Mouse (Mus musculus): ENCODE measurements around the gene 9530077C05Rik. TPM values are rescaled to one million over a fixed set of nuclear protein-coding genes. Genes with fewer than 3 reads are reported as not detected.
"Not testable (repeated sequence)": the region's sequence is repeated elsewhere in the genome, so short reads cannot be mapped to it uniquely, and the experiment has no call there.

The 9530077C05Rik gene
- polyA plus RNA-seq, 1 experiment from 2014 or later: 2.9 TPM

GRCm38 (mm10) chr9:22394725-22395124, 16.6 kb upstream of the 9530077C05Rik start:
- no peaks in the 10 kb centered on the region for H3K9me3 ChIP-seq
- H3K9ac ChIP-seq: no peak overlapping the region
- no peak overlapping the region for H3K4me3 ChIP-seq (replicated peaks)
- H3K27me3 ChIP-seq (replicated peaks): no peaks in the 10 kb centered on the region
- H3K36me3 ChIP-seq: no peaks in the 10 kb centered on the region
- peaks cover 1% of the 10 kb centered on the region; the same call in 1 of the 2 replicates for H3K4me1 ChIP-seq (replicated peaks)
- H3K27ac ChIP-seq: no peak overlapping the region
- no peak for ATAC-seq
- no peak overlapping the region for H3K4me2 ChIP-seq (replicated peaks)
- WGBS: 77% methylated on average over 2 of the region's 2 CpGs

GRCm38 (mm10) chr9:22399021-22399420, 12.3 kb upstream of the 9530077C05Rik start:
- Histone ChIP-seq H3K36me3 (no peaks in the 10 kb centered on the region), H3K9me3 (no peaks in the 10 kb centered on the region), H3K4me2 (replicated peaks) (no peak overlapping the region), H3K4me3 (replicated peaks) (no peak overlapping the region), H3K4me1 (replicated peaks) (no peaks in the 10 kb centered on the region), H3K27ac (no peak overlapping the region), H3K27me3 (replicated peaks) (no peaks in the 10 kb centered on the region), H3K9ac (no peak overlapping the region)
- 67% methylated on average over 4 of the region's 4 CpGs for WGBS
- ATAC-seq: no peak

DNA sequence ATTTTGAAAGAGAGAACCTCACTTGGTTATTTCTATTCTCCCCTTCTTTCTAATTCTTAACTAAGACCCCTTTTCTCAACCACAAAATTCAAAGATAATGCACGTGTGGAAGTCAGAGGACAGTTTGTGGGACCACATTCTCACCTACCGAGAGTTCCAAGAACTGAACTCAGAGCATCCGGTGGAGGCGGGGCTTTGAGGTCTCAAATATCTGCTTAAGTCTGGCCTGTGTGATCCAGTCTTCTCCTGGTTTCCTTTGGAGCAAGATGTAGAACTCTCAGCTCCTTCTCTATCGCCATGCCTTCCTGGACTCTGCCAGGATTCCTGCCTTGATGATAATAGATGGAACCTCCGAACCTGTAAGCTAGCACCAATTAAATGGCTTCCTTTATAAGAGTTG, 9.3 kb upstream of the 9530077C05Rik start:
- ATAC-seq: no peak
- no peak overlapping the region for H3K9ac ChIP-seq
- H3K4me2 ChIP-seq (replicated peaks): no peak overlapping the region
- no peaks in the 10 kb centered on the region for H3K4me1 ChIP-seq (replicated peaks)
- H3K27me3 ChIP-seq (replicated peaks): no peaks in the 10 kb centered on the region
- no peaks in the 10 kb centered on the region for H3K9me3 ChIP-seq
- H3K36me3 ChIP-seq: no peaks in the 10 kb centered on the region
- no peak overlapping the region for H3K27ac ChIP-seq
- no peak overlapping the region for H3K4me3 ChIP-seq (replicated peaks)
- 90% methylated on average over 6 of the region's 6 CpGs for WGBS

DNA sequence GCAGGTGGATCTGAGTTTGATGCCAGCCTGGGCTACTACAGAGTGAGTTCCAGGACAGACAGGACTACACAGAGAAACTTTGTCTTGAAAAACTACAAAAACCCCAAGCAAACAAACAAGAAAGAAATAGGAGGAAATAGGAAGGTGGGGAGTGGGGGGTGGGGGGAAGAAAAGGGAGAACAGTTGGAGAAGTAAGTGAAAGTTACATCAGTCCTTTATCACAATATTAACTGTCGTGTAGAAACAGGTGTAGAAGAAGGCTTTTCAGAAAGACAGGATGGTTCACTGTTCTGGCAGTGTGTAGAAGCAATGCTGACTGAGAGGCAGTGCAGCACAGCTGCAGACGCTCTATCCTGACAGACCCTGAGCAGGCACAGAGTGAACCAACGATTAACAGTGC, 8.3 kb upstream of the 9530077C05Rik start:
- WGBS: 70% methylated on average over 3 of the region's 3 CpGs
- Histone ChIP-seq H3K4me3 (replicated peaks) (no peak overlapping the region), H3K9me3 (no peaks in the 10 kb centered on the region), H3K4me1 (replicated peaks) (no peaks in the 10 kb centered on the region), H3K27me3 (replicated peaks) (no peaks in the 10 kb centered on the region), H3K27ac (no peak overlapping the region), H3K9ac (no peak overlapping the region), H3K36me3 (no peaks in the 10 kb centered on the region), H3K4me2 (replicated peaks) (no peak overlapping the region)
- no peak for ATAC-seq

DNA sequence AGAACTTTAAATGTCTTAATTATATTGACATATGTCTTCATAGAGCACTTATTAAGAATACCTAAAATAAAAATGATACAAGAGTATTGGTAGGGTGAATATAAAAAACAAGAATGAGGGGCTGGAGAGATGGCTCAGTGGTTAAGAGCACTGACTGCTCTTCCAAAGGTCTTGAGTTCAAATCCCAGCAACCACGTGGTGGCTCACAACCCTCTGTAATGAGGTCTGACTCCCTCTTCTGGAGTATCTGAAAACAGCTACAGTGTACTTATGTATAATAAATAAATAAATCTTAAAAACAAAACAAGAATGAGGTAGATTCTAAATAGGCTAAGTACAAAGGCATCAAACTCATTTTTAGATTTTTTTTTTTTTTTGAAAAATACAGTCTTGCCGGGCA, 7.8 kb upstream of the 9530077C05Rik start:
- H3K9me3 ChIP-seq; H3K4me1 ChIP-seq (replicated peaks); H3K4me2 ChIP-seq (replicated peaks); ATAC-seq; H3K27ac ChIP-seq; H3K36me3 ChIP-seq; H3K9ac ChIP-seq; H3K4me3 ChIP-seq (replicated peaks); H3K27me3 ChIP-seq (replicated peaks): not testable (repeated sequence)
- 69% methylated on average over 2 of the region's 2 CpGs for WGBS

DNA sequence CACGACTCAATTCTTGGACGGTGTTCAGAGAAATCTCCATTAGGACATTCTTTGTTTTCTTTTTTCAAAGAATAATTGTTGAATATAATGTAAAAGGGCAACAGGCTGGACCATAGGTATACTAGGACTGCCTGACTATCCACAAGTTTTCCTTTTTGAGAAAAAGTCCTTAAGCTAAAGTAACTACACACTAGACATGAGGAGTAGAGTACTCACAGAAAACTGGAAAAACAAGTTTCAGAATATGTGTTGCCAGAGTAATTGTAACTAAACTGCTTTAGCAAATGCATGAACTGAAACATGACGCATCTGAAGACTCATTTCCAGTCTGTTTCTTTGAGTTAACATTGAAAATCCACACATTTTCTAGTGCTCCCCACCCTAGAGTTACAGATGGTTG, 5.9 kb upstream of the 9530077C05Rik start:
- Histone ChIP-seq H3K4me3 (replicated peaks) (no peak overlapping the region), H3K27me3 (replicated peaks) (no peaks in the 10 kb centered on the region), H3K4me1 (replicated peaks) (no peaks in the 10 kb centered on the region), H3K4me2 (replicated peaks) (no peak overlapping the region), H3K9me3 (no peaks in the 10 kb centered on the region), H3K9ac (no peak overlapping the region), H3K27ac (no peak overlapping the region), H3K36me3 (no peaks in the 10 kb centered on the region)
- no peak for ATAC-seq
- 70% methylated on average over 3 of the region's 3 CpGs for WGBS

GRCm38 (mm10) chr9:22407633-22408032, 3.7 kb upstream of the 9530077C05Rik start:
- not testable (repeated sequence) for H3K36me3 ChIP-seq; H3K9me3 ChIP-seq; H3K4me3 ChIP-seq (replicated peaks); H3K27me3 ChIP-seq (replicated peaks); ATAC-seq; H3K4me2 ChIP-seq (replicated peaks); H3K4me1 ChIP-seq (replicated peaks); H3K27ac ChIP-seq; H3K9ac ChIP-seq
- 78% methylated on average over 4 of the region's 4 CpGs for WGBS

- not testable (repeated sequence) for H3K36me3 ChIP-seq; H3K4me2 ChIP-seq (replicated peaks); H3K9me3 ChIP-seq; H3K27me3 ChIP-seq (replicated peaks); ATAC-seq; H3K9ac ChIP-seq; H3K4me1 ChIP-seq (replicated peaks); H3K27ac ChIP-seq; H3K4me3 ChIP-seq (replicated peaks)
- WGBS: 23% methylated on average over 4 of the region's 4 CpGs
Measured at GRCm38 (mm10) chr9:22408344-22408743, 3.0 kb upstream of the 9530077C05Rik start.

GRCm38 (mm10) chr9:22409501-22409900, 1.8 kb upstream of the 9530077C05Rik start:
- 68% methylated on average over 7 of the region's 7 CpGs for WGBS
- H3K4me2 ChIP-seq (replicated peaks): no peak overlapping the region
- H3K27me3 ChIP-seq (replicated peaks): no peaks in the 10 kb centered on the region
- no peak for ATAC-seq
- no peaks in the 10 kb centered on the region for H3K36me3 ChIP-seq
- no peaks in the 10 kb centered on the region for H3K9me3 ChIP-seq
- no peak overlapping the region for H3K4me3 ChIP-seq (replicated peaks)
- no peak overlapping the region for H3K27ac ChIP-seq
- H3K4me1 ChIP-seq (replicated peaks): no peaks in the 10 kb centered on the region
- H3K9ac ChIP-seq: no peak overlapping the region

- 77% methylated on average over 3 of the region's 3 CpGs for WGBS
- no peak for ATAC-seq
Measured at GRCm38 (mm10) chr9:22416187-22416586, 4.9 kb downstream of the 9530077C05Rik start.

DNA sequence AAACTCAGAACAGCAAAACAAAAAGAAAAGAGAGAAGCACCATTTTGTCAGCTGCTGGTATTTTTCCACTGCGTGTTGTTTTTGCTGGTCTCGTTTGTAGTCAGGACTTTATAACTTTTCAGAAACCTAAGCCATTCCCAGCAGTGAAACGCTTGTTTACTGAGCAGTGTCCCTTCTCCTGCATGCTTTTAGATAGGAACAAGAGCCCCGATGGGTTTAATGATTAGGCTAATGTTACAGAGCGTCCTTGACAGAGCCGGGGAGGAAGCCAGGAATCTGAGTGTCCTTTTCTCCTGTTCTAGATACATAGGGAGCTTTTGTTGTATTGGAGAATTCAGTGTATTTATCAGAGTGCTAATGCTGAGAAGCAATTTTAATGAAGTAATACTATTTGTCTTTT, 6.2 kb downstream of the 9530077C05Rik start:
- ATAC-seq: no peak
- Histone ChIP-seq H3K9me3 (no peaks in the 10 kb centered on the region), H3K27ac (no peak overlapping the region), H3K9ac (no peak overlapping the region), H3K36me3 (no peaks in the 10 kb centered on the region), H3K4me2 (replicated peaks) (no peak overlapping the region), H3K27me3 (replicated peaks) (no peaks in the 10 kb centered on the region), H3K4me3 (replicated peaks) (no peak overlapping the region), H3K4me1 (replicated peaks) (no peaks in the 10 kb centered on the region)
- WGBS: 39% methylated on average over 6 of the region's 6 CpGs

More at GRCm38 (mm10) chr9:22416187-22416586, 4.9 kb downstream of the 9530077C05Rik start:
- Histone ChIP-seq H3K4me3 (replicated peaks) (no peak overlapping the region), H3K27ac (no peak overlapping the region), H3K9ac (no peak overlapping the region), H3K4me1 (replicated peaks) (no peaks in the 10 kb centered on the region), H3K27me3 (replicated peaks) (no peaks in the 10 kb centered on the region), H3K36me3 (no peaks in the 10 kb centered on the region), H3K4me2 (replicated peaks) (no peak overlapping the region), H3K9me3 (no peaks in the 10 kb centered on the region)

- H3K27ac ChIP-seq: no peak overlapping the region
- H3K27me3 ChIP-seq (replicated peaks): no peaks in the 10 kb centered on the region
- H3K4me3 ChIP-seq (replicated peaks): no peak overlapping the region
- no peak for ATAC-seq
- no peak overlapping the region for H3K4me2 ChIP-seq (replicated peaks)
- H3K9me3 ChIP-seq: no peaks in the 10 kb centered on the region
- WGBS: 82% methylated on average over 3 of the region's 3 CpGs
- H3K9ac ChIP-seq: no peak overlapping the region
- H3K36me3 ChIP-seq: no peaks in the 10 kb centered on the region
- no peaks in the 10 kb centered on the region; the same call in 1 of the 2 replicates for H3K4me1 ChIP-seq (replicated peaks)
Measured at GRCm38 (mm10) chr9:22419877-22420276, 8.6 kb downstream of the 9530077C05Rik start.

DNA sequence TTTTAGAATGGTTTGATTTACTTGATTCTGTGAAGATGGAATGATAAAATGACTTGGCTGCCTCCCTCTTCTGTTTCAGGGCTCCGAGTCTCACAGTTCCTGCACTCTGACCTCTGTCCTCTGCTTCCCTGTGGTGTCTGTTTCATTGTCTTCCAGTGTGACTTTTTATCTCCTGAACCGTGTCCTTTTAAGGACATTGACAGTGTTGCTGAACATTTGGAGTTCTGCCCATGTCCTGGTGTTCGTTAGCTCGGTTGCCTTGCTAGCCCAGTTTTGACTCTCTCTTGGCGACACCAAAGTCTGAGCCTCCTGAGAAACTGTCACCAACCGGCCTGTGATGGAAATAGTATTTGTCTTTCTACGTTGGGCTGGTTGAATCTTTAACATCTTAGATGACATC, 9.2 kb downstream of the 9530077C05Rik start:
- WGBS: 55% methylated on average over 7 of the region's 7 CpGs
- no peak overlapping the region for H3K27ac ChIP-seq
- no peak overlapping the region for H3K4me2 ChIP-seq (replicated peaks)
- H3K9me3 ChIP-seq: no peaks in the 10 kb centered on the region
- H3K9ac ChIP-seq: no peak overlapping the region
- no peaks in the 10 kb centered on the region for H3K27me3 ChIP-seq (replicated peaks)
- H3K36me3 ChIP-seq: no peaks in the 10 kb centered on the region
- H3K4me1 ChIP-seq (replicated peaks): no peaks in the 10 kb centered on the region; the same call in 1 of the 2 replicates
- H3K4me3 ChIP-seq (replicated peaks): no peak overlapping the region
- no peak for ATAC-seq
